Mouse (Mus musculus): ENCODE measurements around the gene Scpep1.
"Not testable (repeated sequence)": the region's sequence is repeated elsewhere in the genome, so short reads cannot be mapped to it uniquely, and the experiment has no call there.

- not testable (repeated sequence) for TF ChIP-seq CTCF (IDR thresholded peaks at IDR 0.05; ENCODE audit: control insufficient read depth, insufficient read depth, insufficient replicate concordance, low read depth, low read length); POLR2A (IDR thresholded peaks at IDR 0.05; ENCODE audit: control insufficient read depth, low read depth, low read length)
Measured at GRCm38 (mm10) chr11:88892789-88893188, 62.5 kb downstream of the Scpep1 start.

Data from testis, adult 2 months (tissue).